Mouse (Mus musculus): ENCODE data around the gene Cacna1s. TPM values are rescaled to one million over a fixed set of nuclear protein-coding genes. Genes with fewer than 3 reads are reported as not detected.

Cacna1s gene
- polyA plus RNA-seq (2014; fragmentation: Illumina TruSeq; extraction: RNeasy Lipid Tissue Mini Kit (QIAGEN cat#74804); ENCODE audit: low read depth, low replicate concordance): 0.46 TPM

GRCm38 (mm10) chr1:136052547-136052946 is at the start of gene Cacna1s:
Gene Cacna1s (plus strand): TSS chr1:136052750.

GRCm38 (mm10) chr1:136006292-136006748 is 46.2 kb upstream of the Cacna1s start, which contains the start of gene Igfn1:
Gene Igfn1 (minus strand): TSS chr1:136006342.

GRCm38 (mm10) chr1:136007211-136008158 is 45.1 kb upstream of the Cacna1s start, which contains the start of gene Tmem9:
Gene Tmem9 (plus strand): TSS chr1:136008150.

GRCm38 (mm10) chr1:136050312-136051012 is 2.1 kb upstream of the Cacna1s start, which contains the start of gene Ascl5:
Gene Ascl5 (plus strand): TSS chr1:136050804.

GRCm38 (mm10) chr1:136130951-136131558 is 78.5 kb downstream of the Cacna1s start, which contains the start of gene Kif21b:
Gene Kif21b (plus strand): TSS chr1:136131389.

Other genes with a start within 250 kb of the Cacna1s start
- 27.6 TPM for gene Lad1, start 234.2 kb upstream of the Cacna1s start, polyA plus RNA-seq (2014; fragmentation: Illumina TruSeq; extraction: RNeasy Lipid Tissue Mini Kit (QIAGEN cat#74804); ENCODE audit: low read depth, low replicate concordance)
- gene Tnnt2, start 216.4 kb upstream of the Cacna1s start, polyA plus RNA-seq (2014; fragmentation: Illumina TruSeq; extraction: RNeasy Lipid Tissue Mini Kit (QIAGEN cat#74804); ENCODE audit: low read depth, low replicate concordance): 29.7 TPM
- 2.0 TPM for gene Pkp1, start 133.5 kb upstream of the Cacna1s start, polyA plus RNA-seq (2014; fragmentation: Illumina TruSeq; extraction: RNeasy Lipid Tissue Mini Kit (QIAGEN cat#74804); ENCODE audit: low read depth, low replicate concordance)
- gene Igfn1, start 46.4 kb upstream of the Cacna1s start, polyA plus RNA-seq (2014; fragmentation: Illumina TruSeq; extraction: RNeasy Lipid Tissue Mini Kit (QIAGEN cat#74804); ENCODE audit: low read depth, low replicate concordance): 0.73 TPM
- gene Tmem9, start 44.6 kb upstream of the Cacna1s start, polyA plus RNA-seq (2014; fragmentation: Illumina TruSeq; extraction: RNeasy Lipid Tissue Mini Kit (QIAGEN cat#74804); ENCODE audit: low read depth, low replicate concordance): 45.9 TPM
- not detected for gene Ascl5, start 1.9 kb upstream of the Cacna1s start, polyA plus RNA-seq (2014; fragmentation: Illumina TruSeq; extraction: RNeasy Lipid Tissue Mini Kit (QIAGEN cat#74804); ENCODE audit: low read depth, low replicate concordance)
- 2.0 TPM for gene Kif21b, start 78.6 kb downstream of the Cacna1s start, polyA plus RNA-seq (2014; fragmentation: Illumina TruSeq; extraction: RNeasy Lipid Tissue Mini Kit (QIAGEN cat#74804); ENCODE audit: low read depth, low replicate concordance)
- gene Mroh3, start 160.1 kb downstream of the Cacna1s start, polyA plus RNA-seq (2014; fragmentation: Illumina TruSeq; extraction: RNeasy Lipid Tissue Mini Kit (QIAGEN cat#74804); ENCODE audit: low read depth, low replicate concordance): 0.73 TPM
- gene Inava, start 181.5 kb downstream of the Cacna1s start, polyA plus RNA-seq (2014; fragmentation: Illumina TruSeq; extraction: RNeasy Lipid Tissue Mini Kit (QIAGEN cat#74804); ENCODE audit: low read depth, low replicate concordance): 13.3 TPM
- not detected for gene Gpr25, start 208.1 kb downstream of the Cacna1s start, polyA plus RNA-seq (2014; fragmentation: Illumina TruSeq; extraction: RNeasy Lipid Tissue Mini Kit (QIAGEN cat#74804); ENCODE audit: low read depth, low replicate concordance)